Mouse (Mus musculus) left cerebral cortex, adult 18-20 months (tissue): ENCODE results near the gene Adam8. TPM values are rescaled to one million over a fixed set of nuclear protein-coding genes. Genes with fewer than 3 reads are reported as not detected.

Source experiments
- DNase-seq, 2 experiments: peaks; one replicate each; pipeline ENCODE4 v3.0.0; 2021 to 2022; ENCODE audit warnings: low spot score in 2 of 2, mixed read lengths in 1 of 2
- long read RNA-seq, 2 experiments: library from polyadenylated mRNA; stranded (forward); transcript quantifications; one replicate each; pipeline ENCODE4 v2.0.0; 2021
- total RNA-seq, 2 experiments: library from RNA; stranded (reverse); gene quantifications; 2 replicates each; pipeline ENCODE4 v1.2.3; 2021

Adam8 gene
- total RNA-seq, result 1 to 10 TPM; 3.3 TPM
- long read RNA-seq, experiment 1, partial matches to known transcripts, result 0 of 1 reads
- long read RNA-seq, experiment 1, other reads (novel, unspliced or antisense), result 1 of 1 reads
- long read RNA-seq, experiment 2, partial matches to known transcripts, result 1 of 1 reads
- long read RNA-seq, experiment 2, other reads (novel, unspliced or antisense), result 0 of 1 reads

DNA sequence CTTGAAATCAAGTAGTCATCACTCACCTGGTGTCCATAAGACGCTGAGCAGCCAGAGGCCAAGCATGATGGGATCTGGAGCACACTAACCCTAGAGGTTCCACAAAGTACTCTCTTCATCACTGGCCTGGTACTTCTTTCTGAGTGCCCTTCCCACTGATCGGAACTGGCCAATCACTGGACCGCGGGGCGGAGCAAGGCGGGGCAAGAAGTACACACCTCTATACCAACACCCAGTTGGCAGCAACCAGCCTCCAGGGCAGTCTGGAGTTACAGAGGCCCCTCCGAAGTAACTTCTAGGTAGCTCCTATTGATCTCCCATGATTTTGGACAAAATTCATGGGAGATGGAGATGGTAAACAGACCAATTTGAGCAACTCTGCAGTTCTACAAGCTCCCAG, at the start of gene Adam8:
TSS of gene Adam8 (minus strand) at position 157 of the 400 bp plus-strand sequence.
- DNase-seq, result no peak

DNA sequence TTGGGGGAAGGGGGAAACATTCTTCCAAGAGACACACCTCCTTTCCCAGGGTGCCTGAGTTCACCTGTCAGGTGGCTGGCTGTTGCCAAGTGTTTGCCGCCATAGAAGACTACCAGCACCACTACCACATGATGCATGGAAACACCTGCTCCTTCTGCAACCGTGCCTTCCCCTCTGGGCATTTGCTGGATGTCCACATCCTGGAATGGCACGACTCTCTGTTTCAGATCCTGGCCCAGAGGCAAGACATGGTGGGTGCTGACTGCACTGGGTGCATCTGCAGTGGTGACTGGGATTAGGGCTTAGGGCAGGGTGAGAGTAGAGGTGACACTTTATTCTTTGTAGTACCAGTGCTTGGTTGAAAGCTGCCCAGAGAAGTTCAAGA, 44.8 kb upstream of the Adam8 start:
- no peak for DNase-seq

DNA sequence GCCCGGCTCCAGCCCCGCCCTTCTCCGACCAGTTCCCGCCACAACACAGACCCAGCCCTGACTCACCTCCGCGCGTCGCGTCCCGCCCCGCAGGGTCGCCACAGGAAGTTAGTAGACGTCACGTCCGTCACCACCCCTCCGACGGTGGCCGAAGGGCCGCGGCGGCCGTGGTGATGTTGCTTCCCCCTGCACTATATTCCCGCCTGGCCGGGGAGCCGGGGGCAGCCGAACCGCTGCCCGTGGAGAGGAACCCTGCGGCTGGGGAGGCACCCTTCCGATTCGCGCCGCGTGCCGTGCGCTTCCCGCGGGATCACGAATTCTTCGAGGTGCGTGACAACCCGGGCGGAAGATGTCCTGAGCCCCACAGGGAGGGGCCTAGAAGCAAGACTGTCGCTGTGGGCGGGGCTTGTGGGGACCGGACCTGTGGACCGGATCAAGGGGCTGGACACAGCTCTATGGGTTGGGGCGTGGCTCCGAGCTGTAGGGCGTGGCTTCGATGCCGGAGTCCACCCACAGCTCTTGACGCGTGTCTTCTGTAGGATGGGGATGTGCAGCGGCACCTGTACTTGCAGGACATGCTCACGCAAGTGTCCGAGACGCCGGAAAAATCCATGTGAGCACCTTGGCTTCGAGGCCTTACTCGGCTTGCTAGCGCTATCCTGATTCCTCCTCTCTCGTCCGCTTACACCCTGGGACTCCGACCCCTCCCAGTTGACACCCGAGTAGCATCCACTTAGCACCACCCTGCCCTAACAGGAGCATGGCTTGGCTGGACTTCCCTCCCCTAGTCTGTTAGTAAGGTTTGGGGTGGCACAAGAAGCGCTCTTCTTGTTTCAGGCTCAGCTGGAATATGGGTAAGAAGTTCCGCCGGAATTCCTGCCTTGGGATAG, 44.2 kb upstream of the Adam8 start, which contains the start of the genes Zfp511 and Tubgcp2:
TSS of gene Zfp511 (plus strand) at position 111 of the 890 bp plus-strand sequence.
TSS of gene Tubgcp2 (minus strand) at position 389 of the 890 bp plus-strand sequence.
- DNase-seq, result peak; percentile 92 to 95

DNA sequence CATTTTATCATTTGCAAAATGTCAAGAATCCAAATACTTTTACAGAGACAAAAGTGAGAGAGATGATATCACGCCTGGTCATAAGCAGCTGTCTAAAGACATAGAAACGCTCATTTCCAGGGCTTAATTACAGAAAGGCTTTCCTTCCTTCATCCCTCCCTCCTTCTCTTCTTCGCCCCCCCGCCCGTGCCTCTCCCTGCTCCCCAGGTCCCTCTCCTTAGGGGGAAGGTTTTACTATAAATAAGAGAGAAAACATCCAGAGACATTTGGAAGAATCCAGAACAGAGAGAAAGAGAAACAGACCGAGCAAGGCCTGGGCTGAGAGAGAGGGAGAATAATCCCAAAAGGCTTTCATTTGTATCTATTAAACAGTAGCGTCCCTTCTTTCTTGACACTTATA, 43.1 kb upstream of the Adam8 start:
- no peak for DNase-seq

DNA sequence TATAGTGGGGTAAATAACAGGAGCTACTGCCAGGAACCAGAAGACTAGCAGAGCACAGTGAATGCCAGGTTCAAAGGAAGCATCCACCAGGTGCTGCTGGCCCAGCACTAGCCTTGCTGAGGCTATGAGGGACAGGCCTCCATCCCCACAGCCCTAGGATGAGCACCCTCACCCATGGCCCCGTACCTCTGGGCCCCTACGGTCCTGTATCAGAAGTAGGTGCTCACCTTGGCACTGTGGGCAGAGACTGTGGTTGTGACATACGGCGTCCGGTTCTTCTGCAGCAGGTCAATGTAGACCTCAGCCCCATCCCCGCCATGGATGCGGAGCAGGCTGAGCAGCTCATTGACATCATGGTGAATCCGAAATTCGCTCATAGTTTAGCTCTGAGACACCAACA, 41.0 kb upstream of the Adam8 start:
- no peak for DNase-seq

DNA sequence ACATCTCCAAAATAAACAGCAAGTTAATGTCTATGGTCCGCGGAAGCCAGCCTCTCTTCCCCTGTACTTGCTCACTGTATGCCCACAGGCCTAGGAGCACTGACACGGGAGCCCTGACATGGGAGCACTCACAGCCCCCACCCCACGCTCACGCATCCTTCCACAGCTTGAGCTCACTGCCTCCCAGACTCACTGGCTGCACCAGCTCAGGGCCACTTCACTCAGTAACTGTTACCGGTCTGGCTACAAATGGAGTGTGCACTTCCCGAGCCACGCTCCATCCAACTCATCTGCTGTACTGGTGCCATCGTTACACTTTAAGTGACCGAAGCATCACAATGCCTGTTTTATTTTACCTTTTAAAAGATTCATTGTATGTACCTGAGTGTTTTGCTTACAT, 40.0 kb upstream of the Adam8 start:
- DNase-seq, result no peak

DNA sequence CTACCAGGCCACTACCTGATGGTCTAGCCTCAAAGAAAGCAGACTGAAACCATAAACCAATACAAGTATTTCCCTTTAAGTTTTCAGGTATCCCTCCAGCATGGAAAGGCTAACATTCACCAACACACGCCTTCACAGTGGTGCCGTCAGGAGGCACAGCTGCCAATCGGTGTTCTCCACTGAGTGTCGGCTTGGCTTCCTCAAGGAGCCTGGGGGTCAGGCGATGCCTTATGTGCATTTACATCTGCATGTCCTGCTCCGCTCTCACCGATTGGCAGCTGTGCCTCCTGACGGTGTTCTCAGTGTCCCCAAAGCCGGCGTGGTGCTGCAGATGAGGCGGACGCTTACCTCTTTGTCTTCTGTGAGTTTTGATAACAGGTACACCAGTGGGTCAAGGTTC, 39.4 kb upstream of the Adam8 start:
- no peak for DNase-seq

DNA sequence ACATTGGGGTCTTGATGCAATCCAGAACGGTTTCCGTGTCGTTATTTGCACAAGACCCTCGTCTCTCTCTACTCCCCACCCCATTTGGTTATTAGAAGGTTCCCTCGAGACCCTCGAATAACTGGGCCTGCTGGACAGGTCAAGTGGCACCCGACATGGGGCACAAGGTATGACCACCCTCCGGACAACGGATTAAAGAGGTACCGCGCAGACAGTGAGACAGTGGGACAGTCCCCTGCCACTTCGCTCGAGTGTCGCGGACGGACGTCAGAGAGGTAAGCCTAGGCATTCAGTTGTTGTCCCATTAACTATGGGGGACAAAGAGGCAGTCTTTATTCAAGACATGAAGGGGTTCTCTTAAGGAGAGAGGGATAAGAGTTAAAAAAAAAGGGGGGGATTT, 19.0 kb upstream of the Adam8 start:
- DNase-seq, result no peak

DNA sequence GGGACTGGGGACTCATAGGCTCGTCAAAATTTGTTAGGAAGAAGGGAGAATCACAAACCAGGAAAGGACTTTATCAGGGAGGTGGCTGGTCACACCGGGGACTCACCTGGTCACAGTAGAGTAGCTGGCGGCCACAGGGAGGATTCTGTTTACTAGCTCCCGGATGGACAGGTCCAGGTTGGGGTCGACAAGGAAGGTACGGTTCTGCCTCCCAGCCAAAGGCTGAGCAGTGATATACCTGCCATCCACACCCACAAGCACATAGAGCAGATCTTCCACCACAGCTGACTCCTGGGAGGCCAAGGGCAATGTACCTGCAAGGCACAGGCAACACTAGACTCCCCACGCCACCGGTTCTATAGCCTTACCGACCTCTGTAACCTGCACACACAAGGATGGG, 15.4 kb upstream of the Adam8 start:
- DNase-seq, result no peak

DNA sequence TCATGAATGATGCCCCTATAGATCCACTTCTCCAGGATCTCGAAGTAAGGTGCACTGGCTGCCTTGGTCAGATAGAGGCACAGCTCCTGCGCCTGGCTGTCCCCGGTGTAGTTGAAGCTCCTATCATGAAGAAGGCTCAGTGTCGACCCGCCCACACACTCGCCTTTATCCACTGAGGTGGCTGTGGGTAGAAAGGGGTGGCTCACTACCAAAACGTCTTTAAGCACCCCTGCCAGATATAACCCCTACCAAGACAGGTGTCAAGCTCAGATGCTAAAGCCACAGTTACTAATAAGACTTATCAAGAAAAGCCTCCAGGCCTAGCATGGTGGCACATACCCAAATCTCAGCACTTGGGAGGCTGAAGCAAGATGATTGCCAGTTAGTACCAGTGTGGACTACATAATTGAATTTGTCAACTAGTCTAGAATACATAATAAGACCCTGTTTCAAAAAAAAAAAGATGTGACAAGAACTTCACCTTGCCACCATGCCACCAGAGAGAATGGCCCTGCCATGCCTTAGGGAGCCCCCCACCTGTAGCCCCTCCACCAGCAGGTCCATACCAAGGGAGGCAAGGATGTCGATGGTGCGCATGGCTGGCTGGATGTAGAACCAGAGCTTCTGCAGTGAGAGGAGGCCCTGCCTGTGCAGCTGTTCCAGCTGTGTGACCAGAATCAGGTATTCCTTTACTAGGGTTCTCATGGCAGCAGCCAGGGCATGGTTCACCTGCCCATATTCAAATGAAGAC, 14.7 kb upstream of the Adam8 start:
- no peak for DNase-seq

DNA sequence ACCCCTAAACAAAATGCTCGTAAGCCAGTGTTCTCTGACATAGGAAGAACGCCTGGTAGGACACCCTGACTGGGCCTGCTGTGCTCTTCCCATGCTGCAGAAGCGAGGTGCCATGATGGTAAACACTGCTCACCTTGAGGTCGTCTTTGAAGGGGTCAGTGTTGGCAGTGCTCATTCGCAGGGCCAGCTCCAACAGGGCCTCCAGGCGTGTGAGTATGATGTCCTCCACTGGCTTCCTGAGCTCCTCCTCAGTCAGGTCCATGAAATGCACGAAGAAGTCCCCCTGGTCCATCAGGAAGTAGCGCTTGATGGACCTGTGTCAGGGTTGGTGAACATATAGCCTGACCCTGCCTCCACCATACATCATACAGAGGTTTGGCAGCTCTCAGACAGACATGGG, 12.3 kb upstream of the Adam8 start:
- no peak for DNase-seq

DNA sequence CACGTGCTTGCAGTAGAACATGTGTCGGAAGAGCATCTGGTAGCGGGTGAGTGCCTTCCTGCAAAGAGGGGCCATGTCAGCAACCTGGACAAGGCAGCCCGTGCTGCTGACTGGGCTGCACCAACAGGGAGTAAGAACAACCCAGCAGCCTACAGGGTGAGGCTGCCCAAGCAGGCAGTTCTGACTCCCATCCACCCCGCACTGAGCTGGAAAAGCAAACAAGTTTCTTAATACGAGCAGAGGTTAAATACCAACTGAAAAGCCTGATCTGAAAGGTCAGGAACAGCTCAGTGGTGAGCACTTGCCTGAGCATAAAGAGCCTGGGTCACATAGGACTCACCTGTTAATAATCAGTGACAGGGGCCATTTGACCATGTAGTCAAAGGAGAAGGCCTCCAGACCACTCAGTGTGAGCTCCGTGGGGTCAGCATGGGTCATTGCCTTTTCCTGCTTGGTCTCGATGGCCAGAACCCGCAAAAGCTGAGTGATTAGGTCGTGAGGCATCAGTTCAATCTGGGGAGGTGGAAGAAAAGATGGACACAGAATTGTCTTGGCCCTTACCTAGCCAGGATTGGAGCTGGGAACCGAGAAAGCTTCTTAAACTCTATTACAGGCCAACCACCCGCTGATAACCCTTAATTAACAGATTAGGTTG, 8.9 kb upstream of the Adam8 start:
- DNase-seq, result peak in 1 of 2 experiments; percentile 1

DNA sequence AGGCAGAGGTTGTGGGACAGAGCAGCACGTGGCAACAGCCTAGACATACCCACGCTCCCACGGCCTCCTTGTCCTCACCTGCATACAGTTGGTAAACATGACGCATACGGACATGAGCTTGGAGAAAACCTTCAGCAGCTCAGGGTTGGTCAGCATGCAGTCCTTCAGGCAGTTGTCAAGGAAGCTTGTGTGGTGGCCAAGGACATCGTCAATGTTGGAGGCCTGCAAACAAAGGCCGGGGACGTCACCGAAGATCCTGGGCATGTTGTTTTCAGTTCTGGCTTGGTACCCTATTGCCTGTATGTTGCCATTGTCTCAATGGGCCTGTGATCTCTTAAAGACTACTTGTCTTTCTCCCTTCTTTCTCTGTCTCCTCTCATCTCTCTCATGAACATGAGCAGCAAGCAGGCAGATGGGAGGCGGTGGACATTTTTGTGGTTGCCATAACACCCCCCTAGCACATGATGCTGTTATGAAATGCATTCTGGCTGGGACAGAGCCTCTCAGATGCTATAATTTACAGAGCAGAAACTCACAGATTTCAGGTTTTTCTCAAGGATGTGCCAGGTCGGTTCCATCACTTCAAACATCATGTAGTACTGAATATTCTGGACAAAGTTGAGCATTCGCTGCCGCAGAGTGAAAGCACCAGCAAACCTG, 6.5 kb upstream of the Adam8 start:
- peak; percentile 31 to 47 for DNase-seq

DNA sequence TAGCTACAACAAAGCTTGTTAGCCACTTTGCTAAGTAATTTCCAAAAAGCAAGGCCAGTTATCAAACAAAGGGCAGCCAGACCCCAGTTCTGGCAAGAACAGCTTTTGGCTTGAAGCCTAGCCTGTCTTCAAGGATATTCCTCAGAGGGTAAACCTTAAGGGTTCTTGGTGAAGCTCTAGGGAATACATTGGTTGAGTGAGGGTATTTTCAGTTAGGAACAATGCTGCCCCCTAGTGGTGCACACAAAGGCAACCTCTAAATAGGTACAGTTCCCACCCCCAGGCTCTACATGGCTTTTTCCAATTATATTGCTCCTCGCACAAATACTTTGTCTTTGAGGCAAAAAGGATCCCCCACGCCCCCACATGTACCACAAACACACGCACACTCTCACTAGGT, 2.3 kb upstream of the Adam8 start:
- DNase-seq, result peak; percentile 53 to 78

DNA sequence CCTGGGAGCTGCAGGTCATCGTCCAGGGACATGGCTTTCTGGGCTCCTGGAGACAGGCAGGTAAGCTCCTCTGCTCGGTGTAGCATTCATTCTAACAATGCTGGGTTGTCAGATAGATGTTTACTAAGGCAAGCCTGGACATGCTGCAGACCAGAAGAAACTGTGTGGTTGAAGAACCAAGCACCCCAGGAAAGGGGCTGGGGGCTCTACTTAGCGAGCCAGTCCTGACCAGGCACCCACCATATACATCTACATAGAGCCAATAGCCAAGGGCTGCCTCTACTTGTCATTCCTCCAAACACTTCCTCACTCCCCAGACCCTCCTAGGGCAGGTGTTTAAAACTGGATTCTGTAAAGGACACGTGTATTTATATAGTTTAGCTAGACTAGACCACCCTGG, 1.8 kb upstream of the Adam8 start:
- DNase-seq, result no peak

DNA sequence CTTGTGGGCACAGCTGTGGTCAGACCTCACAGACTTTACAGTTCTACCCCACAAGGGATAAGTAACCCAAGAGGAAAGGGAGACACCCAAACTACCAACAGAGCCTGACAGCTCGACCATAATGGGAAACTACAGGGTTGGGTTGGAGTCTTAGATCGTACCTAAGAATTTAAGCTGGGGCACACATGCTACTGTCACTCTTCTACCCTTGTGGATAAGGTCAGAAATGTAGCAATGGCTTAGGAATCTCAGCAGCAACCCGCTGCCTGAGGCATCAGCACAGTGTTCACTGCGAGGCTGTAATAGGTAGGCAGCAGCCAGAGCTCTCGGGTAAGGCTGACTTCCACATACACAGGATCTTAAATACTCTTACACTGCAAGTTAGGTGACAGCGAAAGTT, 1.2 kb upstream of the Adam8 start:
- DNase-seq, result no peak

DNA sequence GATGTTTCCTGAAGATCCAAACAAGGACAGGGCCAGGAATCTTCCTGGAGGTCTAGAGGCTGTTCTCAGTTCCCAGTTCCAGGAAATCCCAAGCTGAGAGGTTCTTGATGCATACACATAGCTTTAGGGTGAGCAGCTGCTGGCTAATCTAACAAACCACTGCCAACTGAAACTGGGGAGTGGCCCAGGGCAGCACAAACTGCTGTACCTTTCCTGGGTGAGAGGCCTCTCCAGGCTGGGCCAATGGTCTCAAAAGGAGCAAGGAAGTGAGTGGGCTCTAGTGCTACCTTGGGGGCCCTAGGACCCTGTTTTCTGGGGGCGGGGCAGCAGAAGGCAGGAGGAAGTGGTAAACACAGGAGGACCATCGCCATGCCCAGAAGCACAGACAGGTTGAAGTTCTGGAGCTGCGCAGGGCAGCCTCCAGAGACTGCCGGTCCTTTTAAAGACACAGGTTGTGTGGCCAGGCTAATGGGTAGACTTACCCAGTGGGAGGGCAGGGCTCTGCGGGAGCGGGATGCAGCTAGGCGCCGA, 1.4 kb downstream of the Adam8 start:
- DNase-seq, result no peak

DNA sequence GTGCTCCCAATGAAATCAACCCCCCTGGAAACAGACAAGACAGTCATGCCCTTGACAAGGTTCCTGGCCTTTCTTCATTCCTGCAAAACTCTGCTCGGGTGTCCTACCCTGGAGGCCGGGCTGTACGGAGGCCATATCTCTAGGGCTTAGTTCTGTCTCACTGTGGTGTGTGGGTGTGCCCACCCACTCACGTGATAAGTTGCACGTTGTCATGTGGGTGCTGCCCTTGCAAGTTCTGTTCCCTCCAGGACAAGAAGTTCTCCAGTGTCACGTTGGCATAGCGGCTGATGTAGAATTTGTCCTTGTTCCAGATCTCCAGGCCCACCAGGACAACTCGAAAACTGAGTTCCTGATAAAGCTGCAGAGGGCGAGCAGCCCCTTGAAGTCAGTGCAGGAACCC, 4.1 kb downstream of the Adam8 start:
- no peak for DNase-seq

DNA sequence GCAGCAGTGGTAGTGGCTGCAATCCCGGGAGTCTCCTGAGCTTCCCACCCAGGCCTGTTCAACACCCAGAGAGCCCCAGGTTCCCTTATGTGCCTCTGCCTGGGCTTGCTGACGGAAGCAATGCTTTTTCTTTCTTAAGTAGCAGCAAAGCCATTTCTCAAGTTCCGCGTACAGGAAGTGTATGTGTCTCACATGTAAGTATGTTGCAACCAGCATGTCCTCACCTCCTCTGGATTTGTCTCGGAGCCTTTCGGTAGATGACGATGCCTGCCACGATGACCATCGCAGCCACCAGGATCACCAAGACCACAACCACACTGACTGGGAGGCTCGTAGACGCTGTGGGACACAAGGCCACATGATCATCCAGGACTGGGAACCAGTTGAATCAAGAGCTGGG, 7.9 kb downstream of the Adam8 start:
- no peak for DNase-seq

DNA sequence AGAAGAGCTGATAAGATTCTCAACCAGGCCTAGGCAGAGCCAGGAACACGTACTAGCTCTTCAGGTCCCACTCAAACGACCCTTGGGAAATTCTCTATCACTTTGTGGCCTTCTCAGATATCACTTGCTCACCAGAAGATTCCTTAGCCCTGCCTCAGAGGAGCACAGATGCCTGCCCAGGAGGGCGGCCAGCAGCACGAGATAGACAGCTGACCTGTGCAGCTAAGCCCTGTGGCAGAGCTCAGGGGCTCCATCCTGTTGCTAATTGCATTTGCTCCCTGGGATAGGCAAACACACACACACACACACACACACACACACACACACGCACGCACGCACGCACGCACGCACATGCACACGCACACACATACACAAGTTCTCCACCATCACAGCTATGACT, 10.3 kb downstream of the Adam8 start:
- no peak for DNase-seq

DNA sequence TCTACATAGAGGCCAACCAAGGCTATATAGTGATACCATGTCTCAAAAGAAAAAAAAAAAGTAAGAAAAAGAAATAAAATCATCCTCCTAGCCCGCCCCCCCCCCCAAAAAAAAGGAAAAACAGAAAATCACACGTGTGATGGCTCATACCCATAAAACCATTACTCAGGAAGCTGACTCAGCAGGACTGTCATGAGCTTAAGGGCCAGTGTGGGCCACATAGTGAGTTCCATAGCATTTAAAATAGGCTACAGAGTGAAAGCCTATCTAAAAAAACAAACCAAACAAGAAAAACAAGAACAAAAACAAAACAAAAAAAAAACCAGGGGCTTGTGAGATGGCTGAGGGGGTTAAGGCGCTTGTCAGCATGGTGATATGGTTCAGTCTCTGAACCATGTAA, 11.6 kb downstream of the Adam8 start:
- no peak for DNase-seq
